Mouse (Mus musculus) adrenal gland, postnatal 36 days (tissue): ENCODE results near the gene Nectin1. TPM values are rescaled to one million over a fixed set of nuclear protein-coding genes. Genes with fewer than 3 reads are reported as not detected.

Experiments used
- DNase-seq, 2 experiments: peaks; one replicate each; pipeline ENCODE4 v3.0.0; 2021; ENCODE audit warnings: mixed read lengths in 1 of 2
- total RNA-seq, 2 experiments: library from RNA; stranded (reverse); gene quantifications; 2 replicates each; pipeline ENCODE4 v1.2.3; 2021

The Nectin1 gene
- total RNA-seq, 2 experiments from 2014 or later = 25.1 to 37.1 TPM

GRCm38 (mm10) chr9:43738480-43739084 lies 5.2 kb upstream of the Nectin1 start:
- no peak for DNase-seq

GRCm38 (mm10) chr9:43741277-43741676 lies 2.5 kb upstream of the Nectin1 start:
- no peak for DNase-seq

DNA sequence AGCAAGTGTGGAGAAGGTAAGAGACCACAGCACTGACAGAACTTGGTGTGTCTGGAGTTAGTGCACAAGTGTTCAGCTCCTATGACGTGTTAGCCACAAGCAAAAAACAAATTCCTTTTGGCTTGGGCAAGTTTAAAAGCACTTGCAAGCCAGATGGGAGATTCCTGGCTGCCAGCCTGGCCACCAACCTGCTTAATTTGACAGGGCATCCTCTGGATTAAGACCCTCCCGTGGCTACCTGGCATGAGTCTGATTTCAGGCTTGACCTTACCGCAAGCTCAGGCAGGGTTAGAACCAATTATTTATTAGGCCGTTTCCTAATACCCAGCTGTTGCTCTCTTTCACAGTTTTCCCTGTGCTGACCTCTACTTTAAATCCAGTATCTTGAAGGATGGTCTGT lies 1.7 kb upstream of the Nectin1 start:
- DNase-seq = no peak

GRCm38 (mm10) chr9:43742902-43743646 lies 710 bp upstream of the Nectin1 start:
- peak; percentile 89 to 92 for DNase-seq

GRCm38 (mm10) chr9:43744138-43744981 lies 576 bp downstream of the Nectin1 start:
- DNase-seq = peak; percentile 60 to 74

- DNase-seq = peak; percentile 33 to 60
Observed at GRCm38 (mm10) chr9:43745051-43745792, 1.4 kb downstream of the Nectin1 start.

DNA sequence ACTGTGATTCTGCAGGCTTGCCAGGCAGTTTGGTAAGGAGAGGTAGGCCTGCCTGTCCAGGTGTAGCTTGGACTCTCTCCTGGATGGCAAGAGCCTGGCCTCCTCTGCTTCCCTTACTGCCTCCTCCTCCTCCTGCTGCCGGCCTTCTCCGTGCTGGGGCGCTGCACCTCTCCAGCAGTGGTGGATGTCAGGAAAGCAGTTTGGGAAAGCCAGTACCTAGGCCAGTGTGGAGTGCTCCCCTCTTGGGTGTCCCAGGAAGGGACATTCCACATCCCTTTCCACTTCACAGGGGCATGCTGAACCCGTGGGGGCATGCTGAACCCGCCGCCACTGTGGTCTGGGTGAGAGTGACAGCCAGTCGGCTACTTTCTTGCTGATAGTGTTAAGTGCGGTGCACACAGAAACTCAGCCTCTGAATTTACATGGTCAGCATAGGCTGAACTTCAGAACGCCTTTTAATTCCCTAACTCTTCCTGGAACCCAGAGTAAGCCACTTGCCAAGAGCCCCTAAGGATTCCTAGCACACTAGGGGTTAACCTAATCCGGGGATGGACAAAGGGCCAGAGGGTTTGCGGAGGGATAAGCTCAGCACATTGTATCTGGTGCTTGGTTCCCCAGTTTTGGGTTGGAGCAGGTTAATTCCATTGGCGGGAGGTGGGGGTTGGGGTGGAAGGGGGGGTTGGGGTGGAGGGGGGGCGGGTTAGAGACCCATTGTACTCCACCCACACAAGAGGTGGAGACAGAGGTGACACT lies 2.3 kb downstream of the Nectin1 start:
- DNase-seq = no peak

DNA sequence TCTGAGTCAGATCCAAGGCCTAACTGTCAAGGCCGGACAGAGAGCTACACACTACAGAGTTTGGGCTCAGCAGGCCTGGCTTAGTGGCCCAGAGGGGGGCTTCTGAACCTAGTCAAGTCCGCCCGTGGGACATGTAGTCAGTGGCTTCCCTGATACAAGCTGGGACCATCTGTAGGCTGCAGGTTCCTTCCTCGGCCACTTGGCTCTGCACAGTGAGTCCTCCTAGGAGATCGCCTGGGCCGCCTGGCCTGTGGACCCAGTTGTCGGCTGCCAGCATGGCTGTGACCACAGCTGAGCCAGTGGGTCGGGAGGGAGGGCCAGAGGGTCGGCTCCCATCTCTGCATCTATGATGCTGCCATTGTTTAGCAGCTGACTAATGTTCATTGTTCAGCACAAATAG lies 3.9 kb downstream of the Nectin1 start:
- peak; percentile 25 to 38 for DNase-seq

- no peak for DNase-seq
Observed at GRCm38 (mm10) chr9:43748519-43748918, 4.7 kb downstream of the Nectin1 start.

- no peak for DNase-seq
Observed at GRCm38 (mm10) chr9:43750053-43750452, 6.3 kb downstream of the Nectin1 start.

DNA sequence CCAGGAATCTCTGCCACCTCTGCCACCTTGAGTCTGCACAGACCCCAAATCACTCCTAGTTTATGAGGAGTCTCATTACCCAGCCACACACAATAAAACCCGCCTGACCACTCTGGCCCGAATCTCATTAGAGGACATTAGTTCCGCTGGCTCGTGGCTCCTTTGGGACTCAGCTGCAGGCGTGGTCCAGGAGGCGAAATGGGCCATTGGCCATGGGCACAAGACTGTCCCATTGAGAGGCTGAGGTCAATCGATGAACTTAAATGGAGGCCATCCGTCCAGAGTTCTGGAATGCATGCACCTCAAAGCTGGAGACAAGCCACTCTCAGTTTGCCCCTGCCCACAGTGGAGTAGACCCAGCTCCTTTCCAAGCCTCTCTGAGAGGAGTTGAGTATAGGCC lies 7.3 kb downstream of the Nectin1 start:
- DNase-seq = no peak

DNA sequence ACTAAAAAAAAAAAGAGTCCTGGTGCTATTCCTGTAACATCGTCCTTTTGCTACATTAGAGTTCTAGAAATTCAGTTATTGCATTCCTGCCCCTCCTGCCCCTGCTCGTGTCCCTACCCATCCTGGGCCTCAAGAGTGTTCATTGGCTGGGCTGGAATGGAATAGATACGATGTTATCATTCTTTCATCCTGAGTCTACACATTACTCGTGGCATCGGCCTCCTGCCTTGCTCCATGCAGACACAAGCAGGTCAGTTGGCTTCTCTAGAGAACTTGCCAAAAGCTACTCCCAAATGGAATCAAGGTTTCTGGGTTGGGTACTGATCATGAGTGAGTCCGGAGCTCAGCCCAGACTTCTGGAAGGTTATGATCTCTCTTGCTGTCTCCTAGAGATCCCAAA lies 9.7 kb downstream of the Nectin1 start:
- no peak for DNase-seq

DNA sequence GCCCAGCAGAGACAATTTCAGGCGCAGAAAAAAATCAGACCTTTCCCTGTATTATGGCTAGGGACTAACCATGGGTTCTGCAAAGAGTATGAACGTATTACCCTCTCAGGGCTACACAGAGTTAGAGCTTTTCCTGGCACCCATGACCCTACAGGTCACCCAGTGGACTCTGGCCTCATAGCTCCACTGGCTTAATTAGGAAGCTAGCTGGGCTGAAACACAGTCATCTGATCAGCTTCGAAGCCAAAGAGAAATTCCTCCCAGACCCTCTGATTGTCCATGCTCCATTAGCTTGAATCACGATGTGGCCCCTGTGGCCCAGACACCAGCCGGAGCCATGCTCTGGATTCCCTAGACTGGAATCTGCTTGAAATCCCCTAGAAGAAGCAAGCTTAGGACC lies 10.3 kb downstream of the Nectin1 start:
- no peak for DNase-seq

- no peak for DNase-seq
Observed at GRCm38 (mm10) chr9:43754768-43755197, 11.0 kb downstream of the Nectin1 start.

DNA sequence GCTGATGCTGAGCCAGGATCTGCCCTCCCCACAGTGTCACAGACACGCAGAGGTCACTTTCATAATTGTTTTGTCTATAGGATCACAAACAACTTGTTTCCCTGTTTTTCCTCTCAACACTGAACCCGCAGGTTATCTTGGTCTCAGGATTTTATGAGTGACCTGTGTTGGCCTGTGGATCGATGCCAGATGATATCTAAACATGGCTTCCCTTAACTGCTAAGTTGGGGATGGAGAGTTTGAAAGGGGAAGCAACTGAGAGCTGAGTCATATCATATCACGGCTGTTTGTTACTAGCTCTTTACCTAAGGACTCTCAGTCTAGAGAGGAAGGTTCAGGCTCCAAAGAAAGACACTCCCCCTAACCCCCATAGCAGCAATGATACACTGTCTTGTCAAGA lies 11.7 kb downstream of the Nectin1 start:
- no peak for DNase-seq

GRCm38 (mm10) chr9:43755928-43756327 lies 12.1 kb downstream of the Nectin1 start:
- DNase-seq = no peak

DNA sequence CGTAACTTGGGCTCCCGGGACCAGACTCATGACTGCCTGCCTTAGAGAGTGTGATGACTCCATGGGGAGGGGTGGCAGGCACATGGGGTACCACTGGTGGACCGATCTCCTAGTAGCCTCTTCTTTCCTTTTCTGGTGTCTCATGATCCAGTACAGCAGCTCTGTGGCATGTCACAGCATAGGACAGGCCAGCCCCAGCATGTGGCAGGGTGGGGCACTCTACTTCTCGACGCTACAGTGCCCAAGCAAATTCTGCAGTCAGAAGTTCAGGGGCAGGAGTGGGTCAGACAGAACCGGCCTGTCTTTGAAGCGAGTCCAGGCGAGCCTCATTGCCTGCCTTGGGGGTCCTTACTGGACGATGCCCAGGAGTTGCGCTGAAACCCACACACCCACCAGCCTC lies 13.4 kb downstream of the Nectin1 start:
- DNase-seq = no peak

- peak; percentile 73 to 74 for DNase-seq
Observed at GRCm38 (mm10) chr9:43757972-43758965, 14.5 kb downstream of the Nectin1 start.

DNA sequence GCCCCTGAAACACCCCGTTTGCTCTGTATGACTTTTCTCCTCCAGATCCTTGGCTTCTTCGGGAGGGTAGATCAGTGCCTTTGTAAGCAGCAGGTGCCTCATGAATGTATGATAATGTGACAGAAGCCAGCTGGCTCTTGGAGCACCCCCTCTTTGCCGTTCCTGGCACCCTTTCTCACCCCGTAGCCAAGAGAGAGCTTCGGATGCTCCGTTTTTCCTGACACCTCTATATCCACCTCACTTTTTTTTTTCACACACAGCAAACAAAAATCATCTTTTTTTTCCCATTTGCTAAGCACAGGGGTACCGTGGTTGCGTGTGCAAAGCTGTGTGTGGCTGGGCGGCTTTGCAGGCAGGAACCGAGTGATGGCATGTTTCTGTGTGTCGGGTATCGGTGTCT lies 16.3 kb downstream of the Nectin1 start:
- DNase-seq = no peak

DNA sequence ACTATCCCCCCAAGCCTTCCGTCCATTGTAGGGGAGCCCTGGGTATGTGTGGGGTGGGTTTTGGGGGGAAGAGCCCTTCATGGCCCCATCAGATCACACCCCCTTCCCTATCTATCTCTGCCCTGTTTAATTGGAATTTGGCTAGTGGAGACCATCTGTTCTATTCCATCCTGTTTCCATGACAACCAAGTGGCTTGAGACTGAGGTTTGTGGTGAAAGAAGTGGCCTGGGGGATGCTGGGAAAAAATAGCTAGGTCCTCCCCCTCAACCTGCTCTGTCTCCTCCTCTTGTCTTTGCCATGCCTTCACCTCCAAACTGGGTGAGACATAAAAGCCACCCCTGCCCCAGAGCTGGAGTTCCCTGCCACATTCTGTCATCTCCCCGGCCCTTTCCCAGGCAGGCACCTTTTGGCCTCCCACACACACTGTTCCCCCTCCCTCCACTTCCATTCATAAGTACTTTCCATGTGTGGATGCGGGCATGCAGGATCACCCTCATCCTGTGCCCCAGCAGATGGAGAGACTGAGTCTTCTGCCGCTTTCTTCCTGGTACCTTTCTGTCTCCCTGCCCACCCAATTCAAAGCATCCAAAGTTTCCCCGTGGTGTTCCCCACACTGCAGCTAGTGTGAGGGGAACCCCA lies 17.5 kb downstream of the Nectin1 start:
- no peak for DNase-seq
